12 mouse cellular contexts compared by ENCODE assay signal in the genomic region with DNA sequence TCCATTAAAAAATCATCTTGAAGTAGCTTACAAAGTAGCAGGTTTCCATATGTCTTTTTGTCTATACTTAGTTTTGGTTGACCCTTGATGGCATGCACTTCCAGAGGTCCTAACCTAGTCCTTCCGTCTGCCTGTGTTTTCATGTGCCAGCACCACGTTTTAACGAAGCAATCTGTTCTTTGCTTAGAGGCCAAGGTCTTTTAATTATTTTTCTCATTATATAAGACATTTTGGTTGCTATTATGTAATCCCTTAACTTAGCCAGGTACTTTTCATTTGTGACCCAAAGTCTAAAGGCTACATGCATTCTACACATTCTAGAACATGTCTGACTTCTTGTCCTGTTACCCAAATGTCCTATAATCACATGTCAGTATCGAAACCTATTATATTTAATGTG. TPM values are rescaled to one million over a fixed set of nuclear protein-coding genes. Genes with fewer than 3 reads are reported as not detected.
DNase-seq lines count a peak whose midpoint lies in the region; ATAC-seq and TF ChIP-seq lines count a peak whose summit lies in the region.
"Had no signal": no experiment of that assay in that cellular context is flagged by ENCODE, and none has a peak within 500 bp of the region (broad histone marks: within the 10 kb centered on the region; RNA-seq: fewer than 3 reads in every experiment).

No protein-coding gene starts in this region.

- ATAC-seq in kidney, embryonic 16.5 days (ENCODE audit: low FRiP score, low TSS enrichment) = no peak
- ATAC-seq: forebrain, embryonic 14.5 days; midbrain, embryonic 16.5 days had no signal

- peaks cover 21% of the 10 kb centered on the region for H3K36me3 ChIP-seq in heart, adult 2 months (ENCODE audit: control insufficient read depth, insufficient read depth, low read length)
- H3K36me3 ChIP-seq in kidney, embryonic 16.5 days (ENCODE audit: insufficient read depth, low read length) = no peaks in the 10 kb centered on the region
- H3K36me3 ChIP-seq: G1E had no signal

- H3K4me1 ChIP-seq in heart, adult 2 months (ENCODE audit: control insufficient read depth, insufficient read depth, low read length) = peaks cover 15% of the 10 kb centered on the region
- peaks cover 8% of the 10 kb centered on the region for H3K4me1 ChIP-seq in kidney, embryonic 16.5 days (ENCODE audit: insufficient read depth, low read length)
- H3K4me1 ChIP-seq in brown adipose tissue, adult 24 weeks (ENCODE audit: control insufficient read depth, insufficient read depth, insufficient read length, low read length) = peaks cover 3% of the 10 kb centered on the region

- TF ChIP-seq POLR2A in heart, adult 2 months (IDR thresholded peaks at IDR 0.05; ENCODE audit: insufficient read depth, low read depth, low read length) = no peak

- DNase-seq in heart, adult 2 months = no peak
- no peak for DNase-seq in heart, adult 9 months (ENCODE audit: low spot score in 2 of 2)
- peak; percentile 41 to 59 for DNase-seq in kidney, postnatal 36 days
- DNase-seq in cerebellum, postnatal 25 days = peak; percentile 27
- DNase-seq in testis, postnatal 14 days (ENCODE audit: low spot score) = no peak

- 60% methylated on average over 4 of the region's 4 CpGs for WGBS in heart, adult 2 months
- 86% methylated on average over 4 of the region's 4 CpGs for WGBS in kidney, embryonic 16.5 days

- H3K27me3 ChIP-seq in heart, adult 2 months (ENCODE audit: control insufficient read depth, insufficient read depth, low read length) = no peaks in the 10 kb centered on the region
- no peaks in the 10 kb centered on the region for H3K27me3 ChIP-seq in kidney, embryonic 16.5 days (ENCODE audit: insufficient read depth, low read length)
- H3K27me3 ChIP-seq: megakaryocyte, embryonic 14.5 days had no signal

- H3K4me3 ChIP-seq in heart, adult 2 months = no peak overlapping the region
- H3K4me3 ChIP-seq in kidney, embryonic 16.5 days (ENCODE audit: low read length) = no peak overlapping the region
- no peak overlapping the region for H3K4me3 ChIP-seq in brown adipose tissue, adult 24 weeks (ENCODE audit: insufficient read depth, low read depth, low read length)
- H3K4me3 ChIP-seq: megakaryocyte, embryonic 14.5 days had no signal

- peak overlapping the region; percentile 89 for H3K27ac ChIP-seq in heart, adult 2 months
- no peak overlapping the region for H3K27ac ChIP-seq in kidney, embryonic 16.5 days (ENCODE audit: low read length)
- 0 out of 2 replicates have a peak overlapping the region, but pooled peaks have one; percentile 49 for H3K27ac ChIP-seq in brown adipose tissue, adult 24 weeks (replicated peaks; ENCODE audit: low read depth, low read length)

- no peaks in the 10 kb centered on the region for H3K9me3 ChIP-seq in kidney, embryonic 16.5 days (ENCODE audit: low read length)
- H3K9me3 ChIP-seq: G1E; megakaryocyte, embryonic 14.5 days had no signal

- intact Hi-C loops in heart, adult 2 months (cut with DNase I) = loop anchor here (5.0 to 10.0 kb wide), 3 partner anchors 256 to 666 kb away; no protein-coding TSS in a partner anchor

- H3K9ac ChIP-seq in heart, adult 2 months (ENCODE audit: low read depth, low read length) = no peak overlapping the region
- H3K9ac ChIP-seq in kidney, embryonic 16.5 days (replicated peaks; ENCODE audit: low read length) = no peak overlapping the region
- H3K9ac ChIP-seq: lung, embryonic 14.5 days had no signal

- TF ChIP-seq EP300 in heart, adult 2 months (IDR thresholded peaks at IDR 0.05; ENCODE audit: insufficient read depth, low read depth, low read length) = no peak

- H3K79me2 ChIP-seq in heart, adult 2 months (replicated peaks; ENCODE audit: control insufficient read depth, insufficient read depth, low read length) = peaks cover 6% of the 10 kb centered on the region

- no peak overlapping the region for H3K4me2 ChIP-seq in kidney, embryonic 16.5 days (replicated peaks; ENCODE audit: low read depth, low read length)
- H3K4me2 ChIP-seq: lung, embryonic 14.5 days had no signal

- no peak for TF ChIP-seq CTCF in heart, adult 2 months (IDR thresholded peaks at IDR 0.05)

RNA-seq across cellular contexts. Expression of a gene that starts 35.6 kb away (rescaled TPM):
- total RNA-seq in heart, adult 2 months (2021) = 100 to 1,000 TPM; 161 to 199 TPM
- polyA plus RNA-seq in heart, adult 2 months (2012; rRNA removed) = 31.1 TPM in 2 replicates
- polyA plus RNA-seq in kidney, embryonic 16.5 days (2015; fragmentation: Nextera tagmentation; extraction: Ambion mirVana) = 44.6 and 49.4 TPM in 2 replicates
- 22.0 and 30.7 TPM in 2 replicates for polyA plus RNA-seq in brown adipose tissue, adult 24 weeks (2012; ENCODE audit: insufficient read depth, insufficient read length, missing spikeins)

Comparison
In these comparisons a context has a peak if more than half of its experiments do, and no peak if none do; other contexts are left out.
1. DNase-seq: peak in kidney, postnatal 36 days (2 of 2) and cerebellum, postnatal 25 days (2 of 2); none in heart, adult 2 months (0 of 2), heart, adult 9 months (0 of 2) and testis, postnatal 14 days (single experiment).